Mouse (Mus musculus): ENCODE results near the gene Tspear.
A peak's percentile ranks its signal among the peaks of the same experiment; 100 is the strongest.

- TF ChIP-seq CTCF (IDR thresholded peaks at IDR 0.05; ENCODE audit: low read depth) (peak; percentile 47), EP300 (optimal IDR thresholded peaks at IDR 0.05) (no peak)
These were observed 196.2 kb downstream of the Tspear start for GRCm38 (mm10) chr10:77882553-77882952.

Measured in stomach, postnatal 0 days (tissue).